16 mouse cellular contexts compared by ENCODE assay signal in genomic region chr8:119972558-119972957, GRCm38 (mm10). TPM values are rescaled to one million over a fixed set of nuclear protein-coding genes. Genes with fewer than 3 reads are reported as not detected.
DNase-seq lines count a peak whose midpoint lies in the region; ATAC-seq and TF ChIP-seq lines count a peak whose summit lies in the region.
"Had no signal": no experiment of that assay in that cellular context is flagged by ENCODE, and none has a peak within 500 bp of the region (broad histone marks: within the 10 kb centered on the region; RNA-seq: fewer than 3 reads in every experiment).

No protein-coding gene starts in this region.

- TF ChIP-seq POLR2A in MEL (IDR thresholded peaks at IDR 0.05; ENCODE audit: control insufficient read depth in 1 of 2, insufficient read depth in 1 of 2, low read depth in 1 of 2, low read length in 2 of 2, poor library complexity in 1 of 2), result no peak

- no peaks in the 10 kb centered on the region for H3K79me2 ChIP-seq in MEL (ENCODE audit: control insufficient read depth, insufficient read depth, low read length, poor library complexity)

- no peak overlapping the region for H3K4me2 ChIP-seq in kidney, postnatal 0 days (ENCODE audit: low read length)
- no peak overlapping the region for H3K4me2 ChIP-seq in liver, postnatal 0 days (ENCODE audit: low read depth, low read length)
- H3K4me2 ChIP-seq: limb, embryonic 12.5 days; midbrain, embryonic 13.5 days; neural tube, embryonic 15.5 days had no signal

- H3K9me3 ChIP-seq in kidney, postnatal 0 days (replicated peaks; ENCODE audit: low read length), result no peaks in the 10 kb centered on the region
- no peaks in the 10 kb centered on the region for H3K9me3 ChIP-seq in MEL (replicated peaks; ENCODE audit: insufficient read depth, low read length)
- H3K9me3 ChIP-seq in liver, postnatal 0 days (ENCODE audit: low read length), result no peaks in the 10 kb centered on the region
- H3K9me3 ChIP-seq: neural tube, embryonic 15.5 days had no signal

- H3K9ac ChIP-seq in kidney, postnatal 0 days (ENCODE audit: low read depth, low read length), result no peak overlapping the region
- no peak overlapping the region for H3K9ac ChIP-seq in MEL (ENCODE audit: control insufficient read depth, low read depth, low read length, poor library complexity, severe bottlenecking)
- no peak overlapping the region for H3K9ac ChIP-seq in liver, postnatal 0 days (replicated peaks)
- H3K9ac ChIP-seq: limb, embryonic 12.5 days; midbrain, embryonic 13.5 days; neural tube, embryonic 15.5 days had no signal

- WGBS in kidney, postnatal 0 days, result 45% methylated on average over 12 of the region's 12 CpGs
- WGBS in liver, postnatal 0 days (ENCODE audit: insufficient replicate concordance), result 30% methylated on average over 12 of the region's 12 CpGs

- ATAC-seq in kidney, postnatal 0 days (replicated peaks; ENCODE audit: low FRiP score, low read depth), result no peak
- peak; percentile 58 for ATAC-seq in liver, postnatal 0 days
- ATAC-seq: hindbrain, embryonic 16.5 days; midbrain, embryonic 13.5 days had no signal

- no peak for TF ChIP-seq RAD21 in MEL (IDR thresholded peaks at IDR 0.05; ENCODE audit: low read depth, low read length)

- TF ChIP-seq CTCF in kidney, postnatal 0 days (IDR thresholded peaks at IDR 0.05; ENCODE audit: low read depth), result no peak
- TF ChIP-seq CTCF in MEL (IDR thresholded peaks at IDR 0.05 in 2 of 3, conservative IDR thresholded peaks at IDR 0.05 in 1 of 3; ENCODE audit: control insufficient read depth in 1 of 3, insufficient read depth in 1 of 3, low read depth in 2 of 3, low read length in 3 of 3, poor library complexity in 1 of 3, severe bottlenecking in 1 of 3), result no peak
- TF ChIP-seq CTCF in liver, postnatal 0 days (IDR thresholded peaks at IDR 0.05; ENCODE audit: low read depth), result no peak

- no peak overlapping the region for H3K27ac ChIP-seq in kidney, postnatal 0 days
- H3K27ac ChIP-seq in MEL (ENCODE audit: control insufficient read depth, low read depth, low read length), result 0 out of 2 replicates have a peak overlapping the region, but pooled peaks have one; percentile 17
- H3K27ac ChIP-seq in liver, postnatal 0 days (ENCODE audit: low read depth), result no peak overlapping the region
- H3K27ac ChIP-seq: limb, embryonic 12.5 days; midbrain, embryonic 13.5 days; neural tube, embryonic 15.5 days had no signal

- no peaks in the 10 kb centered on the region for H3K36me3 ChIP-seq in kidney, postnatal 0 days (ENCODE audit: insufficient read depth, low read length)
- H3K36me3 ChIP-seq in MEL (ENCODE audit: control insufficient read depth in 1 of 2, insufficient read depth in 2 of 2, low read length in 2 of 2), result peaks cover 0 to 3% of the 10 kb centered on the region in 2 experiments; a peak in 2 of 4 replicates
- H3K36me3 ChIP-seq in liver, postnatal 0 days (replicated peaks; ENCODE audit: insufficient read depth, low read length), result no peaks in the 10 kb centered on the region
- H3K36me3 ChIP-seq: limb, embryonic 12.5 days; midbrain, embryonic 13.5 days; neural tube, embryonic 15.5 days had no signal

- no peaks in the 10 kb centered on the region for H3K27me3 ChIP-seq in kidney, postnatal 0 days (ENCODE audit: insufficient read depth, low read length)
- H3K27me3 ChIP-seq in MEL (ENCODE audit: control insufficient read depth in 1 of 2, insufficient read depth in 2 of 2, low read length in 2 of 2), result no peaks in the 10 kb centered on the region
- H3K27me3 ChIP-seq in liver, postnatal 0 days (ENCODE audit: insufficient read depth, low read length), result no peaks in the 10 kb centered on the region
- H3K27me3 ChIP-seq: limb, embryonic 12.5 days; midbrain, embryonic 13.5 days; neural tube, embryonic 15.5 days had no signal

- H3K4me1 ChIP-seq in kidney, postnatal 0 days (replicated peaks; ENCODE audit: insufficient read depth, low read length), result no peaks in the 10 kb centered on the region
- peaks cover 2 to 9% of the 10 kb centered on the region in 2 experiments; a peak in 3 of 4 replicates for H3K4me1 ChIP-seq in MEL (ENCODE audit: control insufficient read depth in 1 of 2, insufficient read depth in 2 of 2, low read length in 2 of 2)
- H3K4me1 ChIP-seq in liver, postnatal 0 days (ENCODE audit: insufficient read depth), result no peaks in the 10 kb centered on the region
- H3K4me1 ChIP-seq: midbrain, embryonic 13.5 days; neural tube, embryonic 15.5 days had no signal

- H3K4me3 ChIP-seq in kidney, postnatal 0 days (replicated peaks; ENCODE audit: low read depth, low read length), result no peak overlapping the region
- no peak overlapping the region for H3K4me3 ChIP-seq in MEL (ENCODE audit: control insufficient read depth in 1 of 2, insufficient read depth in 1 of 2, low read depth in 2 of 2, low read length in 2 of 2)
- no peak overlapping the region for H3K4me3 ChIP-seq in liver, postnatal 0 days (ENCODE audit: low read depth, low read length)
- H3K4me3 ChIP-seq: limb, embryonic 12.5 days; midbrain, embryonic 13.5 days; neural tube, embryonic 15.5 days had no signal

- peak; percentile 51 for DNase-seq in kidney, postnatal 0 days (ENCODE audit: low spot score)
- DNase-seq in kidney, adult 18-20 months, result no peak
- peak; percentile 15 for DNase-seq in CD4-positive, CD25-positive, alpha-beta regulatory T cell, adult 2 months (ENCODE audit: low read depth, low spot score)
- peak; percentile 65 for DNase-seq in MEL (ENCODE audit: low read depth, low spot score)
- DNase-seq in liver, postnatal 0 days, result peak; percentile 29
- DNase-seq in frontal cortex, postnatal 10 days (ENCODE audit: low spot score in 2 of 2), result no peak
- DNase-seq in gastrocnemius, postnatal 10 days, result no peak
- DNase-seq in adrenal gland, postnatal 36 days, result no peak
- DNase-seq: adrenal gland, adult 8-10 months; cerebellum, adult 11 months; layer of hippocampus, adult 9-11 months; right cerebral cortex, postnatal 4 days had no signal

- TF ChIP-seq EP300 in MEL (IDR thresholded peaks at IDR 0.05; ENCODE audit: low read depth in 1 of 2, low read length in 2 of 2), result peak; percentile 49 to 72
- TF ChIP-seq EP300 in liver, postnatal 0 days (IDR thresholded peaks at IDR 0.05; ENCODE audit: low read depth), result no peak

TF ChIP-seq in MEL, 35 proteins besides CTCF, POLR2A, EP300 and RAD21 (continues in another document):
- TF ChIP-seq MEF2A (IDR thresholded peaks at IDR 0.05; ENCODE audit: extremely low read depth, insufficient replicate concordance, low read depth, low read length, poor library complexity, severe bottlenecking) (no peak), JUND (IDR thresholded peaks at IDR 0.05; ENCODE audit: low read depth, low read length) (no peak), ETS1 (IDR thresholded peaks at IDR 0.05; ENCODE audit: low read depth, low read length) (peak; percentile 45; the same call in 1 of the 2 replicates), CHD1 (IDR thresholded peaks at IDR 0.05; ENCODE audit: low read depth, low read length) (no peak), USF2 (IDR thresholded peaks at IDR 0.05; ENCODE audit: borderline replicate concordance in 1 of 2, insufficient read depth in 1 of 2, low read depth in 1 of 2, low read length in 2 of 2) (no peak), ELF1 (IDR thresholded peaks at IDR 0.05; ENCODE audit: low read depth, low read length) (no peak), MAX (IDR thresholded peaks at IDR 0.05; ENCODE audit: low read length) (peak; percentile 73), UBTF (IDR thresholded peaks at IDR 0.05; ENCODE audit: borderline replicate concordance, insufficient read depth, low read depth, low read length) (no peak), BHLHE40 (IDR thresholded peaks at IDR 0.05; ENCODE audit: borderline replicate concordance, low read depth, low read length) (peak; percentile 74; the same call in 1 of the 2 replicates), GATA1 (IDR thresholded peaks at IDR 0.05; ENCODE audit: low read depth, low read length) (peak; percentile 16; the same call in 1 of the 2 replicates), SIN3A (IDR thresholded peaks at IDR 0.05; ENCODE audit: low read length) (no peak), RCOR1 (IDR thresholded peaks at IDR 0.05; ENCODE audit: low read depth, low read length) (peak; percentile 39; the same call in 1 of the 2 replicates), POLR2AphosphoS2 (IDR thresholded peaks at IDR 0.05; ENCODE audit: low read length) (no peak), TAL1 (IDR thresholded peaks at IDR 0.05; ENCODE audit: low read length) (peak; percentile 85), TBP (IDR thresholded peaks at IDR 0.05; ENCODE audit: low read depth, low read length) (no peak), MXI1 (IDR thresholded peaks at IDR 0.05; ENCODE audit: low read depth, low read length) (peak; percentile 62; the same call in 1 of the 2 replicates), ZKSCAN1 (IDR thresholded peaks at IDR 0.05; ENCODE audit: low read depth, low read length) (no peak), POLR2AphosphoS5 (IDR thresholded peaks at IDR 0.05; ENCODE audit: borderline replicate concordance, low read depth, low read length) (no peak), NELFE (IDR thresholded peaks at IDR 0.05; ENCODE audit: low read depth, low read length) (no peak), MAZ (IDR thresholded peaks at IDR 0.05; ENCODE audit: low read depth, low read length) (no peak), E2F4 (IDR thresholded peaks at IDR 0.05; ENCODE audit: borderline replicate concordance, low read depth, low read length) (no peak), ZNF384 (IDR thresholded peaks at IDR 0.05; ENCODE audit: low read depth, low read length) (no peak), SMC3 (IDR thresholded peaks at IDR 0.05; ENCODE audit: low read depth, low read length) (no peak), TCF12 (IDR thresholded peaks at IDR 0.05; ENCODE audit: low read depth, low read length) (peak; percentile 80), ZC3H11A (IDR thresholded peaks at IDR 0.05; ENCODE audit: low read depth, low read length) (no peak), GABPA (IDR thresholded peaks at IDR 0.05; ENCODE audit: low read depth, low read length) (no peak), MAFK (IDR thresholded peaks at IDR 0.05; ENCODE audit: borderline replicate concordance, low read depth, low read length) (no peak), USF1 (IDR thresholded peaks at IDR 0.05; ENCODE audit: low read depth, low read length) (peak; percentile 50; the same call in 1 of the 2 replicates), NRF1 (IDR thresholded peaks at IDR 0.05; ENCODE audit: insufficient read depth, low read depth, low read length, poor library complexity, severe bottlenecking) (peak; percentile 40; the same call in 1 of the 2 replicates)

RNA-seq across cellular contexts. Expression of gene Crispld2, which starts 19.7 kb away (rescaled TPM):
- polyA plus RNA-seq in kidney, postnatal 0 days (2015; fragmentation: Nextera tagmentation; extraction: Ambion mirVana), result 12.2 and 12.7 TPM in 2 replicates
- total RNA-seq in MEL (2012; rRNA removed), result 1.5 and 2.2 TPM in 2 replicates
- 1 to 10 TPM in 1 of 2 experiments, not detected in 1; 1.7 TPM for polyA plus RNA-seq in MEL (2012; ENCODE audit: insufficient read depth in 1 of 2, insufficient read length in 2 of 2, low read depth in 1 of 2, low replicate concordance in 2 of 2, missing spikeins in 1 of 2)
- 2.1 and 2.5 TPM in 2 replicates for polyA plus RNA-seq in liver, postnatal 0 days (2015; fragmentation: Nextera tagmentation; extraction: Ambion mirVana)
- 1 to 10 TPM; 3.9 to 5.3 TPM for total RNA-seq in gastrocnemius, postnatal 10 days (2021)
- 10 to 100 TPM in 1 of 2 experiments, 1 to 10 TPM in 1; 7.8 to 19.4 TPM for total RNA-seq in adrenal gland, postnatal 36 days (2021)

Comparison
In these comparisons a context has a peak if more than half of its experiments do, and no peak if none do; other contexts are left out.
1. DNase-seq: peak in kidney, postnatal 0 days (single experiment), CD4-positive, CD25-positive, alpha-beta regulatory T cell, adult 2 months (single experiment), MEL (single experiment) and liver, postnatal 0 days (single experiment); none in kidney, adult 18-20 months (single experiment), frontal cortex, postnatal 10 days (0 of 2), gastrocnemius, postnatal 10 days (single experiment) and adrenal gland, postnatal 36 days (0 of 2).